Mouse (Mus musculus): ENCODE measurements around the gene Myh11.
"Not testable (repeated sequence)": the region's sequence is repeated elsewhere in the genome, so short reads cannot be mapped to it uniquely, and the experiment has no call there.

Gene Myh11

GRCm38 (mm10) chr16:14160941-14161340 is 130.2 kb downstream of the Myh11 start:
- DNase-seq: no peak

GRCm38 (mm10) chr16:14159746-14160131 is 131.4 kb downstream of the Myh11 start:
- DNase-seq: no peak

GRCm38 (mm10) chr16:14158936-14159745 is 132.0 kb downstream of the Myh11 start:
- peak; percentile 100 for DNase-seq

GRCm38 (mm10) chr16:14158536-14158935 is 132.6 kb downstream of the Myh11 start:
- DNase-seq: no peak

GRCm38 (mm10) chr16:14156312-14156711 is 134.9 kb downstream of the Myh11 start:
- DNase-seq: no peak

GRCm38 (mm10) chr16:14155638-14156037 is 135.5 kb downstream of the Myh11 start:
- not testable (repeated sequence) for DNase-seq

- DNase-seq: no peak
These were observed 139.5 kb downstream of the Myh11 start for GRCm38 (mm10) chr16:14151718-14152117.

GRCm38 (mm10) chr16:14147712-14148111 is 143.5 kb downstream of the Myh11 start:
- DNase-seq: no peak

All from cerebellum, adult 9-11 months (tissue).